Mouse (Mus musculus): ENCODE measurements around the gene Map3k21. TPM values are rescaled to one million over a fixed set of nuclear protein-coding genes. Genes with fewer than 3 reads are reported as not detected.

Map3k21 gene
- total and polyA plus RNA-seq, 2 experiments: 2.6 to 3.9 TPM

GRCm38 (mm10) chr8:125897388-125897787 is 12.9 kb upstream of the Map3k21 start:
- Histone ChIP-seq H3K9ac (ENCODE audit: low read depth, low read length) (no peak overlapping the region), H3K36me3 (ENCODE audit: control insufficient read depth, insufficient read depth, low read length) (no peaks in the 10 kb centered on the region), H3K27ac (replicated peaks; ENCODE audit: insufficient read depth, low read depth, low read length) (no peak overlapping the region), H3K79me2 (ENCODE audit: control insufficient read depth, insufficient read depth, low read length) (no peaks in the 10 kb centered on the region), H3K4me1 (ENCODE audit: control insufficient read depth, insufficient read depth, low read length) (no peaks in the 10 kb centered on the region), H3K4me3 (ENCODE audit: insufficient read depth, low read depth, low read length) (no peak overlapping the region), H3K27me3 (ENCODE audit: control insufficient read depth, insufficient read depth, low read length) (peaks cover 7% of the 10 kb centered on the region; the same call in 1 of the 2 replicates)
- no peak for DNase-seq (ENCODE audit: extremely low read depth, low read depth, low spot score)
- no peak for TF ChIP-seq CTCF (IDR thresholded peaks at IDR 0.05; ENCODE audit: low read depth, low read length)
- no peak for TF ChIP-seq POLR2A (IDR thresholded peaks at IDR 0.05; ENCODE audit: extremely low read depth, insufficient read depth, low read length)
- WGBS: 64% methylated on average over 11 of the region's 11 CpGs

GRCm38 (mm10) chr8:125897868-125898788 is 12.1 kb upstream of the Map3k21 start, which contains the start of gene Pcnx2:
Gene Pcnx2, minus strand, starts transcription at chr8:125898317.
- Histone ChIP-seq H3K79me2 (ENCODE audit: control insufficient read depth, insufficient read depth, low read length) (no peaks in the 10 kb centered on the region), H3K9ac (ENCODE audit: low read depth, low read length) (no peak within 1 kb of the TSS), H3K27me3 (ENCODE audit: control insufficient read depth, insufficient read depth, low read length) (peaks cover 7% of the 10 kb centered on the region; the same call in 1 of the 2 replicates), H3K4me3 (ENCODE audit: insufficient read depth, low read depth, low read length) (no peak within 1 kb of the TSS), H3K36me3 (ENCODE audit: control insufficient read depth, insufficient read depth, low read length) (no peaks in the 10 kb centered on the region), H3K4me1 (ENCODE audit: control insufficient read depth, insufficient read depth, low read length) (no peaks in the 10 kb centered on the region), H3K27ac (replicated peaks; ENCODE audit: insufficient read depth, low read depth, low read length) (no peak within 1 kb of the TSS)
- DNase-seq (ENCODE audit: extremely low read depth, low read depth, low spot score): no peak
- WGBS: 9% methylated on average over 44 of the region's 44 CpGs
- TF ChIP-seq CTCF (IDR thresholded peaks at IDR 0.05; ENCODE audit: low read depth, low read length) (no peak), POLR2A (IDR thresholded peaks at IDR 0.05; ENCODE audit: extremely low read depth, insufficient read depth, low read length) (no peak)

- no peaks in the 10 kb centered on the region for H3K36me3 ChIP-seq (ENCODE audit: control insufficient read depth, insufficient read depth, low read length)
- WGBS: 1% methylated on average over 6 of the region's 6 CpGs
- peaks cover 7% of the 10 kb centered on the region; the same call in 1 of the 2 replicates for H3K27me3 ChIP-seq (ENCODE audit: control insufficient read depth, insufficient read depth, low read length)
- H3K4me3 ChIP-seq (ENCODE audit: insufficient read depth, low read depth, low read length): no peak overlapping the region
- peak; percentile 50 for DNase-seq (ENCODE audit: extremely low read depth, low read depth, low spot score)
- no peaks in the 10 kb centered on the region for H3K4me1 ChIP-seq (ENCODE audit: control insufficient read depth, insufficient read depth, low read length)
- TF ChIP-seq POLR2A (IDR thresholded peaks at IDR 0.05; ENCODE audit: extremely low read depth, insufficient read depth, low read length) (no peak), CTCF (IDR thresholded peaks at IDR 0.05; ENCODE audit: low read depth, low read length) (peak; percentile 59)
- H3K79me2 ChIP-seq (ENCODE audit: control insufficient read depth, insufficient read depth, low read length): no peaks in the 10 kb centered on the region
- no peak overlapping the region for H3K9ac ChIP-seq (ENCODE audit: low read depth, low read length)
- H3K27ac ChIP-seq (replicated peaks; ENCODE audit: insufficient read depth, low read depth, low read length): no peak overlapping the region
These were observed 11.4 kb upstream of the Map3k21 start for GRCm38 (mm10) chr8:125898899-125899298.

- H3K4me1 ChIP-seq (ENCODE audit: control insufficient read depth, insufficient read depth, low read length): no peaks in the 10 kb centered on the region
- peaks cover 7% of the 10 kb centered on the region; the same call in 1 of the 2 replicates for H3K27me3 ChIP-seq (ENCODE audit: control insufficient read depth, insufficient read depth, low read length)
- H3K9ac ChIP-seq (ENCODE audit: low read depth, low read length): no peak overlapping the region
- DNase-seq (ENCODE audit: extremely low read depth, low read depth, low spot score): no peak
- no peak overlapping the region for H3K4me3 ChIP-seq (ENCODE audit: insufficient read depth, low read depth, low read length)
- H3K36me3 ChIP-seq (ENCODE audit: control insufficient read depth, insufficient read depth, low read length): no peaks in the 10 kb centered on the region
- WGBS: 32% methylated on average over 2 of the region's 2 CpGs
- no peak overlapping the region for H3K27ac ChIP-seq (replicated peaks; ENCODE audit: insufficient read depth, low read depth, low read length)
- peak; percentile 32; the same call in 1 of the 2 replicates for TF ChIP-seq CTCF (IDR thresholded peaks at IDR 0.05; ENCODE audit: low read depth, low read length)
- TF ChIP-seq POLR2A (IDR thresholded peaks at IDR 0.05; ENCODE audit: extremely low read depth, insufficient read depth, low read length): no peak
- H3K79me2 ChIP-seq (ENCODE audit: control insufficient read depth, insufficient read depth, low read length): no peaks in the 10 kb centered on the region
These were observed 9.1 kb upstream of the Map3k21 start for GRCm38 (mm10) chr8:125901167-125901566.

GRCm38 (mm10) chr8:125902521-125902920 is 7.7 kb upstream of the Map3k21 start:
- Histone ChIP-seq H3K9ac (ENCODE audit: low read depth, low read length) (no peak overlapping the region), H3K27ac (replicated peaks; ENCODE audit: insufficient read depth, low read depth, low read length) (no peak overlapping the region), H3K27me3 (ENCODE audit: control insufficient read depth, insufficient read depth, low read length) (peaks cover 7% of the 10 kb centered on the region; the same call in 1 of the 2 replicates), H3K4me1 (ENCODE audit: control insufficient read depth, insufficient read depth, low read length) (no peaks in the 10 kb centered on the region), H3K36me3 (ENCODE audit: control insufficient read depth, insufficient read depth, low read length) (no peaks in the 10 kb centered on the region), H3K79me2 (ENCODE audit: control insufficient read depth, insufficient read depth, low read length) (no peaks in the 10 kb centered on the region), H3K4me3 (ENCODE audit: insufficient read depth, low read depth, low read length) (no peak overlapping the region)
- 52% methylated on average over 3 of the region's 3 CpGs for WGBS
- no peak for DNase-seq (ENCODE audit: extremely low read depth, low read depth, low spot score)
- TF ChIP-seq CTCF (IDR thresholded peaks at IDR 0.05; ENCODE audit: low read depth, low read length) (no peak), POLR2A (IDR thresholded peaks at IDR 0.05; ENCODE audit: extremely low read depth, insufficient read depth, low read length) (no peak)

- WGBS: 65% methylated on average over 2 of the region's 2 CpGs
- DNase-seq (ENCODE audit: extremely low read depth, low read depth, low spot score): no peak
- Histone ChIP-seq H3K36me3 (ENCODE audit: control insufficient read depth, insufficient read depth, low read length) (no peaks in the 10 kb centered on the region), H3K79me2 (ENCODE audit: control insufficient read depth, insufficient read depth, low read length) (no peaks in the 10 kb centered on the region), H3K9ac (ENCODE audit: low read depth, low read length) (no peak overlapping the region), H3K27ac (replicated peaks; ENCODE audit: insufficient read depth, low read depth, low read length) (no peak overlapping the region), H3K27me3 (ENCODE audit: control insufficient read depth, insufficient read depth, low read length) (no peaks in the 10 kb centered on the region), H3K4me1 (ENCODE audit: control insufficient read depth, insufficient read depth, low read length) (no peaks in the 10 kb centered on the region), H3K4me3 (ENCODE audit: insufficient read depth, low read depth, low read length) (no peak overlapping the region)
- TF ChIP-seq CTCF (IDR thresholded peaks at IDR 0.05; ENCODE audit: low read depth, low read length) (no peak), POLR2A (IDR thresholded peaks at IDR 0.05; ENCODE audit: extremely low read depth, insufficient read depth, low read length) (no peak)
These were observed 4.9 kb upstream of the Map3k21 start for GRCm38 (mm10) chr8:125905341-125905740.
